Mouse (Mus musculus) embryonic fibroblast, embryonic 13.5 days (primary cell): ENCODE measurements around the gene Arhgap19. TPM values are rescaled to one million over a fixed set of nuclear protein-coding genes. Genes with fewer than 3 reads are reported as not detected.

Experiments
- H3K27ac ChIP-seq: 2 replicates; pipeline ENCODE4 v1.5.1; 2012; ENCODE audit warnings: low read length, control low read depth, inconsistent platforms; ENCODE audit not compliant: insufficient read depth
- H3K4me1 ChIP-seq: 2 replicates; pipeline ENCODE4 v1.6.1; 2011; ENCODE audit warnings: low read length; ENCODE audit not compliant: control insufficient read depth, insufficient read depth
- H3K4me3 ChIP-seq: 2 replicates; pipeline ENCODE4 v1.5.1; 2011; ENCODE audit warnings: mild to moderate bottlenecking, control low read depth, low read length; ENCODE audit not compliant: insufficient read depth
- CTCF ChIP-seq: IDR thresholded peaks from 2 replicates; pipeline ENCODE4 v1.5.1; 2011; ENCODE audit warnings: mild to moderate bottlenecking, control low read depth, low read length, moderate library complexity, borderline replicate concordance; ENCODE audit not compliant: insufficient read depth
- POLR2A ChIP-seq: IDR thresholded peaks from 2 replicates; pipeline ENCODE4 v1.6.1; 2011; ENCODE audit warnings: low read depth, mild to moderate bottlenecking, control low read depth, low read length, moderate library complexity
- polyA plus RNA-seq: library from polyadenylated mRNA; stranded (reverse); fragments of >200 nt; gene quantifications from 2 replicates; pipeline ENCODE4 v1.2.4, GENCODE M21; 2011; ENCODE audit warnings: low read depth; ENCODE audit not compliant: missing spikeins, insufficient read length

The Arhgap19 gene
- polyA plus RNA-seq, 1 experiment = 10.4 TPM

DNA sequence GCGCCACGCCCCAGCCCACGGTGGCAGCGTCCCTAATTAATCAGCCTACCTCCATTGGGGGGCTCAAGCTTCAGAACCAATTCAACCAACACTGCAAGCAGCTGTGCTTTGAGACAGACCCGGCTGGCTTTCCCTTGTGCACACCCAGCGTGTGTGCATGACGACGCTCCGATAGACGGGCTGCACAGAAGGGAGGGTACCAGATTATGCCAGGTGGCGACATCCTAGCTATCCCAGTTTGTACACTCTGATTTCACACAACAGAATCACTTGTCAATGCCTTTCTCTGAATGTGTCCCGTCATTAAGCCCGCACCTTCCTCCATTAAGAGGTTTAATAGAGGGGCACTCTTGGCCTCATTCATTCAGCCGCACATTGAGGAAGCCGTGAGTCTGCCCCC lies 47.1 kb downstream of the Arhgap19 start:
- H3K27ac ChIP-seq = no peak overlapping the region
- H3K4me3 ChIP-seq = no peak overlapping the region
- TF ChIP-seq CTCF = no peak
- no peak for TF ChIP-seq POLR2A
- no peaks in the 10 kb centered on the region for H3K4me1 ChIP-seq

DNA sequence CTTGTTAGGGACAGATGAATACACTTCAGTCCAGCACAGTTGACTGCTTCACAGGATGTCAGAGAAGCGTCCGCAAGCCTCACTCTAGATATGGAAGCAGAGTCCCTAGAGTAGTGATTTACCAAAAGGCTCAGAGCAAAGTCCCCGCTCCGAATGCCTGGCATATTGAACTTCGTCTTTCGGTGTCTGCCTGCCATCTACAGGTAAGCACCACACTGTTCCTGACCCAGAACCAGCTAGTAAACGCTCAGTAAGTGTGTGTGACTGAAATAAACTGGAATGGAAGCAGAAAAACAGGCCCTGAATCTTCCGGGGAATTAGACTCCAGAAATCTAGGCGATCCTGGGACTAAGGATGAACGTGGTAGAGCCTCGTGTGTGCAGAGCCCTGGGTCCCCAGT lies 49.9 kb downstream of the Arhgap19 start:
- H3K4me1 ChIP-seq = no peaks in the 10 kb centered on the region
- TF ChIP-seq POLR2A = no peak
- TF ChIP-seq CTCF = no peak
- H3K4me3 ChIP-seq = no peak overlapping the region
- H3K27ac ChIP-seq = no peak overlapping the region

DNA sequence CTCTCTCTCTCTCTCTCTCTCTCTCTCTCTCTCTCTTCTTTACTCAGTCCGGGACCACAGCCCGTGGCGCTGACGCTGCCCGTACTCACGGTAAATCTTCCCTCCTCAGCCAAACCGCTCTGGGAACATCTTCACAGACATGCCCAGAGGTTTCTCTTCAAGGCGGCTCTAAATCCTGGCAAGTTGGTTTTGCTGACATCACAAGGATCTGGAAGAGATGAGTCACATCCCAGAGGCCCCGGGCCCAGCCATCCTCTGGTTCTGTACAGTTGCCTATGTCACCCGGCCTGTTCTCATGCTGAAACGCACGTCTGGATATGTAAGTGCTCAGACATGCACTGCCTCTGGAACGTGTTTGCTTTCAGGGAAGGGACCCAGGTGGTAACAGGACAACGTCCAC lies 54.4 kb downstream of the Arhgap19 start:
- H3K4me1 ChIP-seq = no peaks in the 10 kb centered on the region
- no peak overlapping the region for H3K27ac ChIP-seq
- TF ChIP-seq CTCF = no peak
- TF ChIP-seq POLR2A = no peak

DNA sequence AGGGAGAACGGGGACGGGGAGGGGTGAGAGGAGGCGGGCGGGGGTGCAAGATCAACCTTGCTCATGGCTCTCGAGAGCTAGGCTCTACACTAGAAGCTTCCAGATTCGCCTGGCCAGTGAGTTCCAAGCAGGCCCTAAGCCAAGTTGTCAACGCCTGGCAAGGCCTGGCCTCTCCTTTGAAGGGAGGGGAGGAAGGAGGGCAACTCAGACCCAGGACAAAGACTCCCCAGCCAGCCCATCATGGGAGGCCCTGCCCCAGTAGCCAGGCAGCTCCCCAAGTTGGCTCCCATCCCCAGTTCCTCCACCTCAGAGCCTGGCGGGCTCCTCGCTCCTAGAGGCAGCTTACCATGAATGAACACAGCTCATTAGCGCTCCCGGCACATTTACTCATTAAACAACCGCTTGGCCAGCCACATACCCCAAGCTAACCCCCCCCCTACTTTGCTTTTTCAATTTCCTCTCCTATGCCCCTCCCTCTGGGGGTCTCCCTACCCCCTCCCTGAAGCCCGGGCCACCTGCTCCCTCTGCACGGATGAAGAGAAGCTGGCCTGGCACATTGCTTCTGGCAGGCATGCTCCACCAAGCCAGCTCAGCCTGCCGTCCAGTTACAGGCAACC lies 55.8 kb downstream of the Arhgap19 start:
- TF ChIP-seq CTCF = no peak
- TF ChIP-seq POLR2A = no peak
- Histone ChIP-seq H3K27ac (no peak overlapping the region), H3K4me3 (no peak overlapping the region), H3K4me1 (no peaks in the 10 kb centered on the region)

More for the DNA sequence above, 54.4 kb downstream of the Arhgap19 start:
- H3K4me3 ChIP-seq = no peak overlapping the region

DNA sequence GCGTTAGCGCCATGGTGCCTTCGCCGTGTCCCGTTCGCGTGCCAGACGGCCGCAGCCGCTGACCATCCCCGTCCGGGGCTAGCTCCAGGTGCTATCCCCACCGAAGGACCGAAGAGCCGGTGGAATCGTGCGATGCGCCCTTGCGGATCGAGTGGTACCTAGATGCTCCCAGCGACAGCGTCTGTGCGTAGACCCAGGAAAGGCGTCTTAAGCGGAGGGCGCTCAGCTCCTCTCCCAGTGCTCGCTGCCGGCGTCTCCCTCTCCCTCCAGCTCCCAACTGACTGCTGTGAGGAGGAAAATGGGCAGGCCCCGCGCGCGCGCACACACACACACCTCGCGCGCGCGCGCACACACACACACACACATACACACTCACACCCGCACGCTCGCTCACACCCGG lies 58.5 kb downstream of the Arhgap19 start, which contains the start of gene Slit1:
Slit1 (minus strand) TSS at position 270 of the 400 bp plus-strand sequence.
- TF ChIP-seq CTCF = no peak
- no peak for TF ChIP-seq POLR2A
- no peaks in the 10 kb centered on the region for H3K4me1 ChIP-seq
- H3K27ac ChIP-seq = no peak within 1 kb of the TSS
- H3K4me3 ChIP-seq = peak within 1 kb of the TSS; percentile 27

DNA sequence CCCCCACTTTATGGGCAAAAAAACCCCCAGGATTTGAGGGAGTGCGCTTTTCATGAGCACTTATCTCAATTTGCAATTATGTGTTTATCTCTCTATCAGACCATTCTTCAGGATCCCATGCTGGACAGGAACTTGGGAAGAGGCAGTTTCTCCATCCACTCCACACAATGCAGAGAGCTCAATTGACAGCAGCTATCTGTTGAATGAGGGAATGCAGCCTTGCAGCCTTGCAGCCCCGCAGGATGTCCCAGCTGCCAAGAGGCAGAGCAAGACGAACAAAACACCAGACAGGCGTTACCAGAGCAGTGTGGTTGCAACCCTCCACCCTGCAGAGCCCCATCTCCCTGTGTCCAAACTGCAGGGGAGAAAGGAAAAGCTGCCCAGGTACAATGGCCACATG lies 63.0 kb downstream of the Arhgap19 start:
- no peaks in the 10 kb centered on the region for H3K4me1 ChIP-seq
- no peak for TF ChIP-seq CTCF
- no peak for TF ChIP-seq POLR2A
- H3K27ac ChIP-seq = no peak overlapping the region
- no peak overlapping the region for H3K4me3 ChIP-seq

DNA sequence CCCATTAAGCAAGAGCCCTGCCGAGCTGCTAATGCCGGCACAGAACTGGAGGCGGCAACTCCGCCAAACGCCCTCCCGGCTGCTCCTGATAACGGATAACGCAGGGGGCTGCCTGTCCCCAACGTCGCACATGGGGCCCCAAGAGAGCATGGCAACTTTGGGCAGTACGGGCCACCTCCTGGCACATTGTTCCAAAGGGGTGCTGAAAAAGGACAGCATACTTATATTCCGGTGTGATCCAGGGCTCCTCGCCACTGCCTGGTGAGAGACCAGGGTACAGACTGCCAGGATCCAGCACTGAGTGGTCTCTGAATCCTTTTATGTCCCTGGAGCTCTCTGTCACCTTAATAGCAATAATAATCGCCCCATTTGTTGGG lies 63.4 kb downstream of the Arhgap19 start:
- TF ChIP-seq POLR2A (no peak), CTCF (no peak)
- Histone ChIP-seq H3K4me1 (no peaks in the 10 kb centered on the region), H3K4me3 (no peak overlapping the region), H3K27ac (no peak overlapping the region)

DNA sequence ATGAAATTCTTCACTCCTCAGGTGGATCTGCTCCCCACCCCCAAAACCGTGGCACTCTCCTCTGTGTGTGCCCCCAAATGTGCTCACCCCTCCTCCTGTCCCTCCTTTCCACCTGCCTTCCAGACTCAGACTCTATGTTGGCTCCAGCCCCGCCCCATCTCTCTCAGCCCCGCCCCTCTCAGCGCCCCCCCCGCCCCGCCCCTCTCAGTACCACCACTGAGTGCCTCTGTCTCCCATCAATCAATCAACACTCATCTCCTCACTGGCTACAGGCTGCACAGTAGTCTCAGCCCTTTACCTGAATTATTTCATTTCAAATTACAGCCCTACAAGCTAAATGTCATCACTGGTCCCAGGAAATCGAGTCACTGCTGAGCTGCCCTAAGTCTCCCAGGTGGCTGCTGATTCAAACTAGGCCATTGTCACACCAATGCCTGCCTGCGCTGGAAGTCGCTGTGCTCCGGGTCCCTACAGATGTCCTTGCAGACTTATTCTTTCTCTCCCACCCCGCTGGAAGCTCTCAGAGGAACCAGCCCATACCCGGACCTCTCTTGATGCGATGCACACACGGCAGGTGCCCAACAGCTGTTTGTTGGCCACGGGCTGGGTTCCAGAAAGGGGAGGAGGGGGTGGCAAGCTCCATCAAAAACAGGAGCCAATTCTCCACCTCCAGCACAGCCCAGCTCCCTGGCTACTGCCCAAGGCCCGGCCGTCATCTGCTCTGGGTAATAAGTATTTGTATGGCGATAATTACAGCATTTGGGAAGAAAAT lies 64.0 kb downstream of the Arhgap19 start:
- no peaks in the 10 kb centered on the region for H3K4me1 ChIP-seq
- TF ChIP-seq CTCF (no peak), POLR2A (no peak)
- H3K27ac ChIP-seq = no peak overlapping the region
- H3K4me3 ChIP-seq = no peak overlapping the region

DNA sequence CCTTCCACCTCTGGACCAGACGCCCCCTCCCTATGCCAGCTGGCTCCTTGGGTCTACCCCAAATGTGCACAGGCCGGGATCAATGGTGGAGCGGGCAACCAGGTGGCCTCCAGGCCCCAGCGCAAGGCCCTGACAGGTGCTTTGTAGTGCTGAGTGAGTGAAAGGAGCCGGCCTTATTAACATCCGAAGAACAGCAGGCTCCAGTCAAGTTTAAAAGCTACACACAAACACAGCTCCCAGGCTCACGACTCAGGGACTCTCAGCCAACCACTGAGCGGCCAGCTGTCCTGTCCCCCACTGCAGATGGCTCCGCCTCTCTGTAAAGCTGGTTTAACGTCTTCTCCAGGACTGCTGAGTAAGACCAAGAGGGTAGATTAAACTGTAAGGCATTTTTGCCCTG lies 67.2 kb downstream of the Arhgap19 start:
- H3K27ac ChIP-seq = no peak overlapping the region
- no peak for TF ChIP-seq CTCF
- no peak for TF ChIP-seq POLR2A
- H3K4me1 ChIP-seq = no peaks in the 10 kb centered on the region
- no peak overlapping the region for H3K4me3 ChIP-seq

DNA sequence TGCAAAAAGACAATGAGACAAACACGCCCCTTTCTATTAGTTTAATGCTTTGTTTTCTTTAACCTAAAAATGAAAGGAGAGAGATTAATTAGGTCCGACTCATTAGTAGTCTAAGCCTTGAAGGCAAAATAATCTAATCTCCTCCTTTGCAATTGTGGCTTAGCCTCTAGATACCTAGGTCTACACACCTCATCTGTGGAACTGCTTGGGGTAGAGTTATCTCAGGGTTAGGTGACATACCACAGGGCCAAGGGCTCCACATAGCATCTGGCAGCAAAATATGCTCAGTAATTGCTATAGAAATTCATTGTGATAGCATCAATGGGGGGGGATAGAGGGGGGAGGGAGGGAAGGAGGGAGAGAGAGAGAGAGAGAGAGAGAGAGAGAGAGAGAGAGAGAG lies 76.4 kb downstream of the Arhgap19 start:
- Histone ChIP-seq H3K27ac (no peak overlapping the region), H3K4me1 (no peaks in the 10 kb centered on the region), H3K4me3 (no peak overlapping the region)
- TF ChIP-seq POLR2A = no peak
- no peak for TF ChIP-seq CTCF
